Mouse (Mus musculus) cerebellum, postnatal 25 days (tissue): ENCODE results near the gene Olfr49.

Experiments
- DNase-seq, 2 experiments: peaks; one replicate each; pipeline ENCODE4 v3.0.0; 2021; ENCODE audit warnings: mixed read lengths in 2 of 2

The Olfr49 gene

DNA sequence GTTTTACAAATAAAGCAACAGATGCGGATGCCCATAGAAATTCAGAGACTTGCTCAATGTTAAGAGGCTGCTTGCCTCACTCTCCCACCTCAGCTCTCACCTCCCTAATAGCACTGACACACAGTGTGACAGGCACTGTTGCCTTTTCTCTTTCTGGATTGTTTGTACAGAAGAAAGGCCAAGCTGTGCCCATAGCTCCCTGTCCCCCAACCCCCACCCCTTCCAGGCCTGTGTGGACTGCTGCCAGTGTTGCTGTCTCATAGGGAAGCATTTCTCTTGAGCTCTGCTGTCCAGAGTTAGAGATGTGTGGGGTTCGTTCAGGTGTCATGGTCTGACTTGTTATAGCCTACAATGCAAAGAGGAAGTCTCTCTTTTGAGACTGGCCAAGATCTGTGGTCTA lies 24.5 kb downstream of the Olfr49 start:
- peak in 1 of 2 experiments; percentile 33 for DNase-seq

GRCm38 (mm10) chr14:54259722-54260085 lies 25.0 kb downstream of the Olfr49 start:
- DNase-seq: no peak

DNA sequence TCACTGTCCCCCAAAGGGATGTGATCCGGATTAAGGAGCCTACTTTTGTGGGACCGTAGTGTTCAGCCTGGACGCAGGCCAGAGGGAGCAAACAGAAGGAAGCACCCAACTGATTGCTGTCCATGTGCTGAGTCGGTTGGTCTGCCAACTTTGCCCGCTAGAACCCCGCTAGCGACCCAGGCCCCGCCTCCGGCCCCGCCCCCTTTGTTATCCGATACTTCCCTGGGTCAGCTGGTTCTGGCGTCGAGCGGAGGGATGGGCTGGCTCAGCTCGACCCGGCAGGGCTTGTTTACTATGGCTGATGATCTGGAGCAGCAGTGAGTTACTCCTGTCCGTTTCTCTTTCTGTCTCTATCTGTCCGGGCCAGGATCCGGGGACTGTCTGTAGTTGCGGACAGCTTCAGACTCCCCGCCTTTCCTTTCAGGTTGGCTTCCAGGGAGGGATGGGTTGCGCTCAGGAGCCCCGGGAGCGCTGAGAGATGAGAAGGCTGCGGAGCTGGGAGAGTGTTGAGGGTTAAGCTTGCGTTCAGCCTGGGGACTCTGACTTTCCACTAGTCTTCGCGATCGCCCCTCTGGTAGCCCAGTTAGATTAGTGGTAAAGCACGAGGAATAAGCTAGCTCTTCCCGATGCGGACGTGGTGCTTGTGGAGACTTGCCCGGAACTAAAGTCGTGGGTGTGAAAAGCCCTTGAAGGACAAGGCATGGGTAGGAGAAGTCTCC lies 25.6 kb downstream of the Olfr49 start:
- peak; percentile 89 to 94 for DNase-seq

DNA sequence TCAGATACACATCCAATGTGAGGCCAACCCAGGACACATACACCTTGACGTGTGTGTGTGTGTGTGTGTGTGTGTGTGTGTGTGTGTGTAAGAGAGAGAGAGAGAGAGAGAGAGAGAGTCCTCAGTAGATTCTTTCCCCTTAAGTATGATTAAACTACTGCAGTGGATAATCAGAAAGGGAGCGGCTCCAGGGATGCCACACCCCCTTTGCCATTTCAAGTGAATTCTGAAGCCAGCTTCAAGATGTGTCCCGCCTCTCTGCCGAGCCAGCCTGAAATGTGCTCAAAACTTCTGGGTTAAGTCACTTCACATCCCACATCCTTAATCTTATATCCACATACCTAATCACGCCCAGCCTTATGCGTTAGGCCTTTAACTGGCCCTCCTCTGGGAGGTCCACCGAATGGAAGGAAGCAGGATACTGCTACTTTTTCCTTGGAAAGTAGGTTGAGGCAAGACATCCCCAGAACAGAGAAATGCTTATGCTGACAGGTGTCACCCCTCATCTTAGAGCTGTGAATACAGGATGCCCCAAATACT lies 26.5 kb downstream of the Olfr49 start:
- DNase-seq: no peak

GRCm38 (mm10) chr14:54254670-54255202 lies 30.0 kb downstream of the Olfr49 start:
- no peak for DNase-seq

DNA sequence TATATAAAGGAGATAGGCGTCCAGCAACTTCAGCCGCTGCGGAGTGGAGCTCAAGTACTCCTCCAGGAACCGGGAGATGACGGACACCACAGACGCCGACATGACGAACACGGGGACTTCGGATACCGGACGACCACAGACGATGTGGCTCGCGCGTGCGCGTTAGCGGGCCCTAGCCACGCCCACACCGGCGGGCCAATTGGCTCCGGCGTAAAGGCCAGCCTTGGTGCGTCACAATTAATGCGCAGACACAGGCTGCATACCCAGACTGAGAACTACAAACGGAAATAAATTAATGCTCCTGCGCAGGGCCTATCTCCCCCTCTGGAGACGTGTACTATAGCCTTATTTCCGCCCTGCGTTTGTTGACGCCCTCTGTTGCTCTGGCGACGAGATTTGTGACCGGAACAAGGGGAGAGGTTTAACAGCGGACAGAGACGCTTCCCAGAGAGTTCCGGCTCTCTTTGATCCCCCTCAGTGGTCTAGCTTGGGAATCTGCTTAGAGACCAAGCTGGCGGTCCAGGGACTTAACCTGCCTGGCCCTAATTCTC lies 30.9 kb downstream of the Olfr49 start, which contains the start of the genes Dad1 and Abhd4:
Gene Dad1, minus strand, starts transcription at position 364 of the 551 bp plus-strand sequence.
Gene Abhd4, plus strand, starts transcription at position 448 of the 551 bp plus-strand sequence.
- DNase-seq: peak; percentile 98 to 99

DNA sequence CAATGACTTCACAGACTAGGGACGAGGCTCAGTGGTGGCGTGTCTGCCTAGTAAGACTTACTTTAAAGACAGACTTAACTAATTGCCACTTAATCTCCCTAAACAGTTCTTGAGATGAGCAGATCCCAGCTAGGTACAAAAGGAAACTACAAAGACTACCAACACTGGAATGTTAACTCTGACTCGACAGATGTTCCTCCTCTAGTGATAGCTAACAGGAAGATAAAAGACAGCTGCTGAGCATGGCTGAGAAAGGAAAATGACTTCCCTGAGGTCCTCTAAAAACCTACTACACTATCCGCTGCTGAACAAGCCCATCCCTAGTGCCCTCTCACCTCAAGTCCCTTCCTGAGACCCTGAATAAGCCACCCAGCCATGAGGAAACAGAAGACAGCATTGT lies 34.6 kb downstream of the Olfr49 start:
- no peak for DNase-seq

GRCm38 (mm10) chr14:54249326-54249725 lies 35.4 kb downstream of the Olfr49 start:
- no peak for DNase-seq

- no peak for DNase-seq
Observed at GRCm38 (mm10) chr14:54246232-54246631, 38.5 kb downstream of the Olfr49 start.

DNA sequence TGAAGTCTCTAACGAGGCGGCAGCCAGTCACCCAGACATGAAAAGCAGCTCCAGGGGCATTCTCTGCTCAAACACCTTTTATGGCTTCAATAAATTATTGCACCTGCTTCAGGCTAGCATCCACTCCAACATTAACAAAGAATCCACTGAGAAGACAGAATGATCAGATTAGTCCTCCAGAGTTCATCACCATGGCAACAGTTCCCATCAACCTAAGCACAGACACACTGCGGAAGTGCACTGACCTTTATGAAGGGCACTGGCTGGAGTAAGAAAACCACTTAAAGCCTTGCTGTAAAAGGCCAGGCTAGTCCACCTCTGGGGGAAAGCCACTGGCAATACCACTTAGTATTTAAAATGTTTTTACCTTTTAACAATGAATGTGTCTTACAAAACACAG lies 40.6 kb downstream of the Olfr49 start:
- no peak for DNase-seq

- DNase-seq: no peak
Observed at GRCm38 (mm10) chr14:54240542-54240941, 44.2 kb downstream of the Olfr49 start.

DNA sequence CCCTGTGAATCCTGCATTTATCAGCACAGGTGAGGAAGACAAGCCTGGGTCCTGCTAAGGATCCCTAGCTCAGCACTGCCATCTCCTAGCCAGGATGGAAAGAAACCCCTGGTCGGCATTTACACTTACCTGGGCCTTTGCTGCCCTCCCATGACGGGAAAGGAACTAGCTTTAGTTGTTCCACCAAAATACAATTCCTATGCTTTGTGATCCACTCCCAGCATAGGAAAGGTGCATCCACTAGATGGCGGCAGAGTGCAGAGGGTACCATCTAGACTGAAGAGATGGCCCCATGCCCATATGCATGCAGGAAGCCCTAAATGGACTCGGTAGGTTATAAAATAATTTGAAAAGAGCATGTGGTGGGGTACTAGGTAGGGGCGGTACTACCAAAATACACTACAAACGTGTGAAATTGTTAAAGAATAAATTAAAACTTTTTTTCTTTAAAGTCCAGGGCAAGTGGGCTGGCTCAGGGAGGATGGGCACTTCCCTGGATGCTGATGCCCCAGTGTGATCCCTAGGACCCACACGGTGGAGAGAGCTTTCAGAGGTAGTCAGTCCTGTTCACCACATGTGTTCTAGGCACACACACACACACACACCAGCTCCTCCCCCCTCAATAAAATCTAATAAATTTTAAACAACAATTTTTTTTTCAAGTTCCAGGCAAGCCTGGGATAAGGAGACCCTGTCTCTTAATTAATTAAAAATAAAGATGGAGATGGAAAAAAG lies 45.6 kb downstream of the Olfr49 start:
- DNase-seq: peak; percentile 78 to 91

DNA sequence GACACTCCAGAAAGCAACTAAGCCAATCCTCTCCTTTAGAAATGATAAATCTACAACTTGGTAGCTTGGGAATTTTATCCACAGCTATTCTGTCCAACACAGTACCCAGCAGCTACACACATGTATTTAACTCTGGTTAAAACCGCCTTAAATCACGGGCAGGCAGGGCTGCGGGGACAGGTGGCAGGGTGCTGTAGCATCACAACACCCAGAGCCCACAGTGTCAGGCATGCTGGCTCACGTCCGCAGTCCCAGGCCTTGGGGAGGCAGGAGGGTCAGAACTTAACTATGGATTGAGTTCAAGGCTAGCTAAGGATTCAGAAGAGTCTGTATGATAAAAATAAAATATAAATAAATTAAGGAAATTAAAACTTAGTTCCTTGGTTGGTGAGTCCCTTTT lies 47.9 kb downstream of the Olfr49 start:
- no peak for DNase-seq

DNA sequence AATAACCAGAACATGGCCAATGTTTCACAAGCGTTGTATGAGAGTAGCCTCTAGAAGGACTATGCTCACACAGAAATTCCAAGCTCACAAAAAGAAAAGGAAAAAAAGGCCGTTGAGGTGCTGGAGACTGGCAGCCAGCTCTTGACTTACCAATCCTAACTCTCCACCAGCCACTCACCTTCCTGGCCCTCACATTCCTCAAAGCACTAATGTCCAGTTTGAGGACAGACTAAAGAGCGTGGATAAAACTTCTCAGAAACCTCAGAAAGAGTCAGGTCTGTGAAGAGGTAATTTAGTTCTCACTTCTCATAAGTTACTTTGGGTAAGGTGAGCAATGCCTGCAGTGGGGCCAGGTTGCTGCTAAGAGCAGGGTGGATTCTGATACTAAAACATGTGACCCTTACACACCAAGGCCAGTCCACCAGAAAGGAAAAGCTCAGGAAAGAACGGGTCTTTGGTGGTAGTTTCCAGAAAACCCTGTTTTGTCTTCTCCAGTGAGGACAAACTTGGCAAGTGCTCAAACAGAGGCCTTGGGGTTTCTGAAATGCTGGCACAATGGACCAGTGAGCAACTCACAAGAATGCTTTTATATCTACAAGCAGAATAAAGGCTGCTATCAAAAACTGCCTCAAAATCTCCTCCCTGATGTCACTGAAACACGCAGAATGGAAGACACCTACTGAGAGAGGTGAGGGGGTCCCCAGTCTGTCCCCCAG lies 48.8 kb downstream of the Olfr49 start:
- no peak for DNase-seq

DNA sequence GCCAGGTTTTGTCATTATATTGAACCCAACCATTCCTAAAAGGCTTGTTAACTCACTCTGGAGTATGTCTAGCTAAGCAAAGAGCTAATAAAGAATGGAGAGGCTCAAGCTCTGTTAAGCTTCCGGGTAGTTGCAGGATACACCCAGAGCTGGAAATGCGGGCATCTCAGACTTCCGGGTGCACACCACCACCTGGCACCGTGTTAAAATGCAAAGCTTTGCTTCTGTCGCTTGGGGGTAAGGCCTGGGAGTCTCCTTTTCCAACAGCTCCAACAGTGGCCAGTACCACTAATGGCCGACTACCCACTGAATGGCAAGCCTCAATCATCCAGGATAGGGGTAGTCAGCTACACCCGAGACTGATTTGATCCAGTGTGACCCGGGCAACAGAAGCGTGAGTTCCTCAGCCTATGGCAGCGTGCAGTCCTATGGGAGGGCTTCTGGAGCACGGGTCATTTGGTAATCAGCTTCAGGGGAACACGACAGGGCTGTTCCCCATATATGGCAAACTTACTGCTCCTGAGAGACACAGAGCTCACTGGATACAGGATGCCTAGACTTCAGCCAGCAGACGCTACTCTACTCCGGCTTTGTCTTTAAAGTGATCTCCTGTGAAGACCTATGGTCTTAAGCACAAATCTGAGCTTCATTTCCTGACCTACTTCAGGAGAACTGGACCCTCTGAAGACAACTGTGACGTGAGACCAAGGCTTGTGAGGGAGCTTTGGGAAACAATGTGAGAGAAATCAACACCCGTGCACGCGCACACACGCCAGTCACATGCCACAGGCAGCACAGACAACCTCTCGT lies 50.3 kb downstream of the Olfr49 start:
- no peak for DNase-seq

- no peak for DNase-seq
Observed at GRCm38 (mm10) chr14:54233559-54234143, 51.1 kb downstream of the Olfr49 start.

GRCm38 (mm10) chr14:54232811-54233558 lies 51.8 kb downstream of the Olfr49 start:
- DNase-seq: no peak

DNA sequence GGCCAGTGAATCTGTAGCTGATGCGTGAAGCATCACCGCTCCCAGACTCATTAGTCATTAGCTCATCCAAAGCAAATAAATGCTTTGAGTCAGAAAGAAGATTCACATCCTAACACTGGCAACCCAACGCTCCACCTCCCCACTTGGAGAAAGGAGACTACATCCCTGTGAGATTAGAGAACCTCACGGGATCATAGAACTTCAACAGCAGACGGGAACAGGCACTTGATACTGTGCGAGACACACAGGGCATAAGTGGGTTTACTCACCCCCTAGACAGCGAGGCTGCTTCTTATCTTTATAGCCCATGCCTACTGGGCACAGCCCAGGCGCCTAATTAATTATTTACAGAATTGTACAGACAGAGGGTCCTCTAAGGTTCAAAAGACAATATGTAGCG lies 52.6 kb downstream of the Olfr49 start:
- no peak for DNase-seq

DNA sequence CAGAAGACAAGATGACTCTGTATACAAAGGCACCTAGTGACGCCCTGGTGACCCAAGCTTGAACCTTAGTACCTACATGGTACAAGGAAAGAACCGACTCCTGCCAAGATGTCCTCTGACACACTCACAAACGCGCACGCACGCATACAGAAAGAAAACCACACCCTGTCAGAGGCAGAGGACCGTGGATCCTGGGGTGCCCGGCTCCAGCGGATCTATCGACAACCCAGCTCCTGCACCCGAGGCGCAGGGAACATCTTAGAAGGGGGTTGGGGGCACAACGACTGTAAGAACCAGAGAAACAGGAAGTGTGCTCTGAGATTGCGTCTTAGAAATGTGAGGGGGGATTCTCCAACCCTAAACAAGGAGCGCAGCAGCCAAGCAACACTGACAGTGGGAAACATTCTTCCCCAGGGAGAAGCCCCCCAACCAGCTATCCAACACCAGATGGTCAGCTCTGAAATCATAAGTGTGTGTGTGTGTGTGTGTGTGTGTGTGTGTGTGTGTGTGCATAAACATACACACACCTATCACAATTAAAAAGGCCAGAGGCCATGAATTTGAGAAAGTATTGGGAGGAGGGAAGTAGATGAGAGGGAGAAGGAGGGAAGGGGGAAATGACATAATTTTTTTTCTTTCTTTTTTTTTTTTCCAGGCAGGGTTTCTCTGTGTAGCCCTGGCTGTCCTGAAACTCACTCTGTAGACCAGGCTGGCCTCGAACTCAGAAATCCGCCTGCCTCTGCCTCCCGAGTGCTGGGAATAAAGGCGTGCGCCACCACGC lies 53.4 kb downstream of the Olfr49 start:
- no peak for DNase-seq

GRCm38 (mm10) chr14:54230638-54231150 lies 54.0 kb downstream of the Olfr49 start:
- no peak for DNase-seq
